Mouse (Mus musculus) MEL (cell line): ENCODE measurements at regions not wholly inside any gene's neighbourhood (a gene's known extent, or its start where the extent isn't known, plus 50 kb on each side); places are given as distances from the start of the nearest gene placed in this dataset.
A peak's percentile ranks its signal among the peaks of the same experiment; 100 is the strongest.

ENCODE experiments used
- DNase-seq: peaks from one replicate; pipeline ENCODE4 v3.0.0; 2011; ENCODE audit warnings: low read depth, low spot score
- H3K27ac ChIP-seq: 2 replicates; pipeline ENCODE4 v1.5.1; 2012; ENCODE audit warnings: low read depth, mild to moderate bottlenecking, control low read depth, low read length, moderate library complexity; ENCODE audit not compliant: control insufficient read depth
- H3K27me3 ChIP-seq, 2 experiments: fragments of 150-350 bp in 1 of 2; sonication (generic) in 1 of 2; 2 replicates each; pipeline ENCODE4 v1.6.1; 2012; ENCODE audit warnings: low read length in 2 of 2, mild to moderate bottlenecking in 2 of 2, improper control_type of control experiment in 1 of 2, moderate library complexity in 1 of 2; ENCODE audit not compliant: insufficient read depth in 2 of 2, control insufficient read depth in 1 of 2
- H3K36me3 ChIP-seq, 2 experiments: 2 replicates each; pipeline ENCODE4 v1.6.1; 2012 to 2014; ENCODE audit warnings: low read length in 2 of 2, improper control_type of control experiment in 1 of 2, inconsistent platforms in 1 of 2, mild to moderate bottlenecking in 1 of 2; ENCODE audit not compliant: insufficient read depth in 2 of 2, control insufficient read depth in 1 of 2
- H3K4me1 ChIP-seq, 2 experiments: fragments of 150-350 bp in 1 of 2; sonication (generic) in 1 of 2; 2 replicates each; pipeline ENCODE4 v1.6.1; 2012; ENCODE audit warnings: low read length in 2 of 2, improper control_type of control experiment in 1 of 2, mild to moderate bottlenecking in 1 of 2; ENCODE audit not compliant: insufficient read depth in 2 of 2, control insufficient read depth in 1 of 2
- H3K4me3 ChIP-seq, 2 experiments: fragments of 150-350 bp in 1 of 2; sonication (generic) in 1 of 2; 2 replicates each; pipeline ENCODE4 v1.5.1; 2012; ENCODE audit warnings: low read depth in 2 of 2, low read length in 2 of 2, mild to moderate bottlenecking in 2 of 2, moderate library complexity in 2 of 2, control low read depth in 1 of 2, improper control_type of control experiment in 1 of 2; ENCODE audit not compliant: control insufficient read depth in 1 of 2, insufficient read depth in 1 of 2
- H3K79me2 ChIP-seq: 2 replicates; pipeline ENCODE4 v1.6.1; 2012; ENCODE audit warnings: mild to moderate bottlenecking, low read length, moderate library complexity; ENCODE audit not compliant: control insufficient read depth, poor library complexity, insufficient read depth
- H3K9ac ChIP-seq: 2 replicates; pipeline ENCODE4 v1.6.1; 2012; ENCODE audit warnings: low read depth, mild to moderate bottlenecking, control low read depth, low read length, moderate library complexity; ENCODE audit not compliant: control insufficient read depth, poor library complexity, severe bottlenecking
- H3K9me3 ChIP-seq: fragments of 150-350 bp; sonication (generic); replicated peaks from 2 replicates; pipeline ENCODE4 v1.6.1; 2012; ENCODE audit warnings: mild to moderate bottlenecking, low read length, improper control_type of control experiment, moderate library complexity; ENCODE audit not compliant: insufficient read depth
- CTCF ChIP-seq, 3 experiments: IDR thresholded peaks in 2 of 3; conservative IDR thresholded peaks in 1 of 3; 2 replicates each; pipeline ENCODE4 v1.5.1; 2011 to 2012; ENCODE audit warnings: low read length in 3 of 3, low read depth in 2 of 3, mild to moderate bottlenecking in 2 of 3, improper control_type of control experiment in 1 of 3, inconsistent platforms in 1 of 3, mixed read lengths in 1 of 3, moderate library complexity in 1 of 3; ENCODE audit not compliant: control insufficient read depth in 1 of 3, insufficient read depth in 1 of 3, poor library complexity in 1 of 3, severe bottlenecking in 1 of 3
- MAFK ChIP-seq: IDR thresholded peaks from 2 replicates; pipeline ENCODE4 v1.6.1; 2011; ENCODE audit warnings: low read depth, mild to moderate bottlenecking, low read length, improper control_type of control experiment, borderline replicate concordance
- MAX ChIP-seq: IDR thresholded peaks from 2 replicates; pipeline ENCODE4 v1.6.1; 2011; ENCODE audit warnings: low read length, improper control_type of control experiment
- POLR2AphosphoS5 ChIP-seq: IDR thresholded peaks from 2 replicates; pipeline ENCODE4 v1.6.1; 2012; ENCODE audit warnings: low read depth, borderline replicate concordance, mild to moderate bottlenecking, inconsistent platforms, low read length, moderate library complexity, mixed read lengths
- RAD21 ChIP-seq: IDR thresholded peaks from 2 replicates; pipeline ENCODE4 v1.6.1; 2011; ENCODE audit warnings: mild to moderate bottlenecking, low read depth, low read length, improper control_type of control experiment
- SIN3A ChIP-seq: IDR thresholded peaks from 2 replicates; pipeline ENCODE4 v1.6.1; 2012; ENCODE audit warnings: low read length, improper control_type of control experiment, inconsistent platforms
- SMC3 ChIP-seq: IDR thresholded peaks from 2 replicates; pipeline ENCODE4 v1.6.1; 2011; ENCODE audit warnings: low read depth, low read length, improper control_type of control experiment
- TAL1 ChIP-seq: IDR thresholded peaks from 2 replicates; pipeline ENCODE4 v1.6.1; 2012; ENCODE audit warnings: mild to moderate bottlenecking, inconsistent platforms, low read length, moderate library complexity, mixed read lengths
- TCF12 ChIP-seq: IDR thresholded peaks from 2 replicates; pipeline ENCODE4 v1.6.1; 2014; ENCODE audit warnings: low read depth, mild to moderate bottlenecking, inconsistent platforms, low read length, improper control_type of control experiment, moderate library complexity
- ZC3H11A ChIP-seq: IDR thresholded peaks from 2 replicates; pipeline ENCODE4 v1.6.1; 2012; ENCODE audit warnings: low read depth, mild to moderate bottlenecking, inconsistent platforms, low read length, improper control_type of control experiment

- DNase-seq, result peak; percentile 6
- Histone ChIP-seq H3K4me3 (no peak overlapping the region), H3K27me3 (no peaks in the 10 kb centered on the region), H3K27ac (no peak overlapping the region), H3K36me3 (no peaks in the 10 kb centered on the region), H3K4me1 (no peaks in the 10 kb centered on the region), H3K9ac (no peak overlapping the region)
- TF ChIP-seq RAD21 (peak; percentile 44), SMC3 (peak; percentile 51), CTCF (IDR thresholded peaks at IDR 0.05 in 2 of 3, conservative IDR thresholded peaks at IDR 0.05 in 1 of 3; ENCODE audit: control insufficient read depth in 1 of 3, insufficient read depth in 1 of 3, low read depth in 2 of 3, low read length in 3 of 3, poor library complexity in 1 of 3, severe bottlenecking in 1 of 3) (peak in 2 of 3 experiments; percentile 35 to 36; a peak in 4 of 6 replicates), MAX (no peak), POLR2AphosphoS5 (no peak), TAL1 (no peak), ZC3H11A (peak; percentile 37)
- TF ChIP-seq, all 39 proteins: peak for 4
- no peaks in the 10 kb centered on the region for H3K9me3 ChIP-seq
- H3K79me2 ChIP-seq, result no peaks in the 10 kb centered on the region
Observed at GRCm38 (mm10) chr17:94553400-94553799, 196.4 kb downstream of the Mettl4 start.

GRCm38 (mm10) chr17:94528765-94529164 is 221.1 kb downstream of the Mettl4 start:
- Histone ChIP-seq H3K27ac (no peak overlapping the region), H3K9me3 (no peaks in the 10 kb centered on the region), H3K4me1 (no peaks in the 10 kb centered on the region), H3K36me3 (no peaks in the 10 kb centered on the region), H3K79me2 (no peaks in the 10 kb centered on the region), H3K4me3 (no peak overlapping the region), H3K9ac (no peak overlapping the region), H3K27me3 (no peaks in the 10 kb centered on the region)
- no peak for DNase-seq
- TF ChIP-seq SIN3A (no peak), TCF12 (no peak), MAFK (no peak)
